Mouse (Mus musculus): ENCODE measurements at regions not wholly inside any gene's neighbourhood (a gene's known extent, or its start where the extent isn't known, plus 50 kb on each side); places are given as distances from the start of the nearest gene placed in this dataset.

DNA sequence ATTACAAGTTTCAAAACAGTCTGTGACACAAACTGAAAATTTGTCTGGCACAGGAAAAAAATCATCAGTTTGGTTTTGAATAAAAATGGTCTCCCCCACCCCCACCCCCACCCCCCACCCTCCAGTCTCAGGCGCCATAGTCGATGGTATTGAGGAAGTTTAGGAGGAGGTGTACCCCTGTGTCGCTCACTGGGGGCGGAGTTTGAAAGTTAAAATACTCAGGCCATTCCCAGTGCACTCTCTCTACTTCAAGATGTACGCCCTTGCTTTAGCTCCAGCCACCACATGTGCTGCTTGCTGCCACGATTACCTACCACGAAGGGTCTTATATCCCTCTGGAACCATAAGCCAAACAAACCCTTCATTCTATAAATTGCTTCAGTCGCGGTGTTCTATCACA lies 337.6 kb downstream of the Rapgef2 start:
- no peak for TF ChIP-seq CTCF (IDR thresholded peaks at IDR 0.05)
- Histone ChIP-seq H3K27ac (no peak overlapping the region), H3K4me3 (no peak overlapping the region)
- DNase-seq = no peak
- intact Hi-C loops (cut with DNase I) = no loop called here

DNA sequence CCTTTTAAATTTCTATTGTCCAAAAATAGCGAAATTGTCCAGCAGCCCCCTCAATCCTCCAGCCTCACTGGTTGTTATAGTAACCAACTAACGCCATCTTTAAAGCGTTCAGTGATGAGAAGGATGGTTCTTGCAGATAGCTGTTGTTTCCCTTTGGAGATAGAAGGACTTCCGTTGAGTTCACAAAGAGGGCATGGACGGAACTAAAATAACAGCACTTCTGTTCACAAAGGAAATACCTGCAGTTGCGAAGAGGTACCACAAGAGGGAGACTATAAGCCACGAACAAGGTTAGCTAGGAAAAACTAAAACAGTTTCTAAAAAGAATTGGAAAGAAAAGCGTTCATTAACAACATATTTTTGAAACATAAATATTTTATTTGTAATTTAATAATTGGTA lies 338.1 kb downstream of the Rapgef2 start:
- intact Hi-C loops (cut with DNase I) = no loop called here
- TF ChIP-seq CTCF (IDR thresholded peaks at IDR 0.05) = peak; percentile 85
- H3K4me3 ChIP-seq = no peak overlapping the region
- H3K27ac ChIP-seq = no peak overlapping the region
- peak; percentile 35 for DNase-seq

DNA sequence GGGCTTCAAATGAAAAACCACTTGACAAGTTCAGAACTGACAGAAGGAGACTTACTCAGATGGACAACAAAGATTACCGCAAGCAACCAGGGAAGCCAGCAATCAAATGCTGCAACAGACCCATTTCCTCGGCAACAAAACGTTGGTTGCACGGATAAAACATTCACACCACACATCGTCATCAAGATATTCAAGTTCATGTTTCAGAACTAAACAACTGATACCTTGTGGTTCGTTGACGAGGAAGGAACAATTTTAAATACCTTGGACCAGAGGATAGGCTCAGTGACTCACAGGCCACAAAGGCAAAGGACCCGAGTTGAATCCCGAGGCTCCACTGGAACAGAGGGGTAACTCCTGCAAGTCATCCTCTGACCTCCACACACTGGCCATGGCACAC lies 339.1 kb downstream of the Rapgef2 start:
- intact Hi-C loops (cut with DNase I) = no loop called here
- H3K27ac ChIP-seq = no peak overlapping the region
- no peak for DNase-seq
- TF ChIP-seq CTCF (IDR thresholded peaks at IDR 0.05) = no peak
- H3K4me3 ChIP-seq = no peak overlapping the region

GRCm38 (mm10) chr3:78944185-78944584 lies 342.1 kb downstream of the Rapgef2 start:
- intact Hi-C loops (cut with DNase I) = no loop called here
- no peak for TF ChIP-seq CTCF (IDR thresholded peaks at IDR 0.05)
- Histone ChIP-seq H3K4me3 (no peak overlapping the region), H3K27ac (no peak overlapping the region)
- no peak for DNase-seq

DNA sequence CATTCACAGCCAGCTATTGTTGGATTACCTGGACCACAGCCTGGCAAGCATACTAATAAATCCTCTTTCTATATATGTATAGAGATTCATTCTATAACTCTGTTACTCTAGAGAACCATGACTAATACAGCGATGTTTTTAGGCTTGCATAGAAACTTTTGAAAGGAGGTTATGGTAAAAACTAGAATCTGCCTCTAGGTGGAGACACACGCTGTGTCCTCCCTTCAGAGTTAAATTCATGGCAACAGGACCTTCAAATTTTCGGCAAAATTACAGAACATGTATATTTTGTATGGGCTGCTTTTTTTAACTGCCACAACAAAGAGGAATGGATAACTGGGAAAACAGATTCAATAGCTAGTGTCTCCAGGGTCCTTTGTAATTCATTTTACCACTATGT lies 353.3 kb downstream of the Rapgef2 start:
- Histone ChIP-seq H3K4me3 (no peak overlapping the region), H3K27ac (no peak overlapping the region)
- DNase-seq = no peak
- no peak; the same call in 1 of the 2 replicates for TF ChIP-seq CTCF (IDR thresholded peaks at IDR 0.05)
- intact Hi-C loops (cut with DNase I) = no loop called here

GRCm38 (mm10) chr3:78919850-78920249 lies 366.5 kb downstream of the Rapgef2 start:
- intact Hi-C loops (cut with DNase I) = no loop called here
- no peak for TF ChIP-seq CTCF (IDR thresholded peaks at IDR 0.05)
- Histone ChIP-seq H3K4me3 (no peak overlapping the region), H3K27ac (no peak overlapping the region)
- no peak for DNase-seq

GRCm38 (mm10) chr3:78919407-78919806 lies 366.9 kb downstream of the Rapgef2 start:
- H3K4me3 ChIP-seq = peak overlapping the region; percentile 61
- intact Hi-C loops (cut with DNase I) = no loop called here
- peak; percentile 81 for DNase-seq

DNA sequence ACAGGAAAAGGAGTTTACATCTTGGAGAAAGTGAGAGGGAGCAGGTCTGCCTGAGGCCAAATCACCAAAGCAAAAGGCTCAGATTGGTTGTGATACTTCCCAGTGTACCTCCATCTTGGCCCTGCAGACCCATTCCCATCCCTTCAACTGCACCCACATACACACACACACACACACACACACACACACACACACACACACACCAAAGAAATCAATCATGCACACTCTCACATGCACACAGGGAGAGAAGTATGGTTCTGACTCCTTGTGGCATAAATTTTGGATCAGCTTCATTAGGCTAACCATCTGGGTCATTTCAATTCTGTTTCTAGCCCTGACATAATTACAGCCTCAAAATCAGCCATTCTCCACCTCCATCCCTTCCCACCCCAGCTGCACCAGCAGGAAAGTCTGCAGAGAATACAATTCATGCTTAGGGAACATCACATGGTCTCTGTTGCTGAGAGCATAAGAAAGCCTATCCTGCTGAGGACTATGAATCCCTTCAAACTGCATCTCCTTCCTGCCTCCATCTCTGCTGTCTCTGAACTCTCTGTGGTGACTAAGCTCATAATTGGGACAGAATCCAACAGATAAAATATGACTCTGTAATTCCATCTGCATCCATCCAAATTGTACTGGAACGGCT lies 378.0 kb downstream of the Rapgef2 start:
- DNase-seq = no peak
- Histone ChIP-seq H3K27ac (no peak overlapping the region), H3K4me3 (no peak overlapping the region)
- TF ChIP-seq CTCF (IDR thresholded peaks at IDR 0.05) = no peak
- intact Hi-C loops (cut with DNase I) = no loop called here

More at GRCm38 (mm10) chr3:78919407-78919806, 366.9 kb downstream of the Rapgef2 start:
- peak; percentile 94 for TF ChIP-seq CTCF (IDR thresholded peaks at IDR 0.05)
- no peak overlapping the region for H3K27ac ChIP-seq

- no peak for TF ChIP-seq CTCF (IDR thresholded peaks at IDR 0.05)
- intact Hi-C loops (cut with DNase I) = no loop called here
- no peak for DNase-seq
- Histone ChIP-seq H3K27ac (no peak overlapping the region), H3K4me3 (no peak overlapping the region)
These were observed 378.5 kb downstream of the Rapgef2 start for GRCm38 (mm10) chr3:78907778-78908177.

DNA sequence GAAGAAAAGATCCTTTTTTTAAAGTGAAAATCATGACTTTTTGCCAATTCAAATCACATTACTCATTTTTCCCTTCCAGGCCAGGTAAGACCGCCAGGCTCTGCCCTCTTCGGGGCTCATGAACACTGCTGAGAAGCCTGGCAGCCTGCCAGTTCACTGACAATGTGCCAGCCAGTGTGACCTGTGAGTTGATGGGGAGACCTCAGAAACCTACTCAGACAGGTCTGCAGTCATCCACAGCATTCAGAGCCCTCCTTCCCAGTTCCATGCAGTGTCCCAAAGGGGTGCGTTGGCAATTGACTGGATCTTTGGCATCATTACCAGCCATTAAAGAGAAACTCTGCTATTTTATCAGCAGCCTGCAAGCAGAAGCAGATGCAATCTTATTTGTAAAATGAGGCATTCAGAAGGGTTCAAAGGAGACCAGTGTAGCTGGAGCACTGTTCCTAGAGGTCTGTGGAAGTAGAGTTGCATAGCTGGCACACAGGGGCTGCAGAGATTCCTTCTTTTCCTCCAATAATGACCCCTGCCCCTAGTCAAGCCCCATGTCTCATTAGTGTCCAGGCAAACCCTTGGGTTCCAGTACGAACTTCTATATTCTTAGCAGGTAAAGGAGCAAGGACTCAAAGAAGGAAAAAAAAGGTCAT lies 384.4 kb downstream of the Rapgef2 start:
- DNase-seq = peak; percentile 45
- intact Hi-C loops (cut with DNase I) = no loop called here
- Histone ChIP-seq H3K27ac (no peak overlapping the region), H3K4me3 (no peak overlapping the region; the same call in 1 of the 2 replicates)
- no peak for TF ChIP-seq CTCF (IDR thresholded peaks at IDR 0.05)

- DNase-seq = no peak
- Histone ChIP-seq H3K4me3 (peak overlapping the region; percentile 43), H3K27ac (no peak overlapping the region)
- no peak for TF ChIP-seq CTCF (IDR thresholded peaks at IDR 0.05)
- intact Hi-C loops (cut with DNase I) = no loop called here
These were observed 385.1 kb downstream of the Rapgef2 start for GRCm38 (mm10) chr3:78901016-78901837.

DNA sequence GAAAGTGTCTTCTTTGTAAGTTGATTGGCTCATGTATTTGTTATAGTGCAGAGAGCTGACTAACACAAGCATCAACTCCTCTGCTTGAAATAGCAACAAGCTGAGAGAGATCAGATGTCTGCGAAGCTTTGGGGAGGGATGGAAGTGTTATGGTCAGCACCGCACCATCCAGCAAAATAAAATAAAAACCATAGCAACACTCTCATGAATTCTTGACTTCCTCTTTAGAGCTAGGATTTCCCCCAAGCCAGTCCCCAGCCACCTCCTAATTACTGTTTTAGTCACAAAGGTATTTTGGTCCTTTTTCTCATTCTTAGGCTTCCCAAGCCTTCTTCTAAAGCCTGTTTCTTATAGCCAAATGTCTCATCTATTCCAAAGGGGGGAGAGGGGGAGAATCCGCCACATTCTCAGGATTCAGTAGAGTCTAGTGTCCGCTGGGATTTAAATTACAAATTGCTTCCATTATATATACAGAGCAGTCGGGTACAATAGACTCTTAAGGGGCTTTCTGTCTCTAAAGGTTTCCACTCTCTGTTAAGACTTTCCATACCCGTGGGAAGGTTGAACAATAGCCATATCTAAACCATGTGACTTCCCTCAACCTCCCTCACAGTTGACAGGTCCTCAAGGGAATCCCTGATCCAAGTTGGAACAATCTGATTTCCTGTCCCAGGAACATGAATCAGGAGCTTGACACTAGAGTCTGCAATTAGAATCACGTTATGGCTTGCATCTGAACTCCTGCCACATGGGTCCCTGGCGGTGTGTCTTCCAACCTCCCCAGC lies 386.7 kb downstream of the Rapgef2 start:
- H3K27ac ChIP-seq = no peak overlapping the region; the same call in 1 of the 2 replicates
- no peak for DNase-seq
- no peak overlapping the region for H3K4me3 ChIP-seq
- no peak for TF ChIP-seq CTCF (IDR thresholded peaks at IDR 0.05)
- intact Hi-C loops (cut with DNase I) = no loop called here

All from gastrocnemius, adult 2 months (tissue).